Mouse (Mus musculus) cortical plate, adult 2 months (tissue): Measurements from ENCODE around the gene Acpp.

Source experiments
- CTCF ChIP-seq: fragments of 200-500 bp; IDR thresholded peaks from 2 replicates; pipeline ENCODE4 v1.5.1; 2011; ENCODE audit warnings: mild to moderate bottlenecking, control low read depth, low read length; ENCODE audit not compliant: insufficient read depth; ENCODE audit errors: extremely low read depth
- POLR2A ChIP-seq: fragments of 200-500 bp; IDR thresholded peaks from 2 replicates; pipeline ENCODE4 v1.6.1; 2011; ENCODE audit warnings: mild to moderate bottlenecking, low read length, control low read depth; ENCODE audit not compliant: insufficient read depth; ENCODE audit errors: extremely low read depth

- TF ChIP-seq POLR2A (no peak), CTCF (no peak)
Observed at GRCm38 (mm10) chr9:104355521-104356270, 18.1 kb upstream of the Acpp start.
